Mouse (Mus musculus) right cerebral cortex, adult 2 months (tissue): ENCODE measurements around the gene Klhl36.
A peak's percentile ranks its signal among the peaks of the same experiment; 100 is the strongest.

ENCODE experiments used
- DNase-seq, 2 experiments: peaks; one replicate each; pipeline ENCODE4 v3.0.0; 2021 to 2022; ENCODE audit warnings: low spot score in 2 of 2

Gene Klhl36

DNA sequence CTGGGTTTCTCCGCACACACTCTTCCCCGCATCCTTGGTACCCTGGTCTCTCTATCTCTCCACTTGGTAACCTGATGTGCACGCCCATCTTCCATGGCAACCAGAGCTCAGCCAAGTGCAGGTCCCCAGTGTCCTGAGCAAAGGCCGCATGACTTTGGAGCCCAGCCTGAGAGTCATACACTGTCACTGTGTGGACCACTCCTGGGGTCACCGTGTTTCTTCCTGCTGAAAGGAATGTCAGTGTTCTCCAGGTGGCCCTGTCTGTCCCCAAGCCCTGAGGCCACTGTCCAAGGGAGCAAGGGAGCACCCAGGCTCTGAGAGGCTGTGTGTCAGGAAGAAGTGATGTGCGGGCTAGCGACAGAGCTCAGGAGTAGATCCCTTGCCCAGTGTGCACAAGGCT is 21.2 kb downstream of the Klhl36 start:
- no peak for DNase-seq

DNA sequence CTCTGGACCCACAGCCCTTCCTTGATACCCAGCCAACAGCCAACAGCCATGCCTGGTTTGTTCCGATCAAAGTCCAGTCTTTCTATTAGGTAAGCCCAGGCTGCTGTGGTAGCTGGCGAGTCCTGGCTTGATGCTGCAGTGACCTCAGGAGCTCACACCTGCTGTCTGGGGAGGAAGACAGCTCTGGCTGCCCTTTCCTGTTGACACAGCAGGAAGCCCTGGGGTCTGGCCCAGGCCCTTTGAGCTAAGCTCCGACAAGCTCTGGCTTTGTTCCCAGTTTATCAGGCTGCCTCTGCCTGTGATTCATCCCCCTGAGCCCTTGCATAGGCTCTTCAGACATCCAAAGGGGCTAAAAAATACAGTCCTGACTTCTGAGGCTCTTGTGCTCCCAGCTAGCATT is 23.5 kb downstream of the Klhl36 start:
- no peak for DNase-seq

DNA sequence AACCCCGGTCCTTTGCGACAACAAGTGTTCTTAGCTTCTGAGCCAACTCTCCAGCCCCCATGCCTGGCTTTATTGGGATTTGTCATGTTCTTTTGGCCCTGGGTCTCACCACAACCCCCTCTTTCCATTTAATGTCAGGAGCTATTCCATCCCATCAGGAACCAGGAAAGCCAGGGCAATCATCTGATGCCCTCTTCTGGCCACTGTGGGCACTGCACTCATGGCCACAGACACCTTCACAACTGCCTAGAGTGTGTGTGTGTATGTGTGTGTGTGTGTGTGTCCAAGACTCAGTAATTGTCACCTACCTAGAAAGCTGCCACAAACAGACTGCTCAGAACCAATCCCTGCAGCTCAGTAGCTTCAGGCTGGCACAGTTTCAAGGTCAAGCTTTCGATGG is 25.1 kb downstream of the Klhl36 start:
- DNase-seq, result peak in 1 of 2 experiments; percentile 13

DNA sequence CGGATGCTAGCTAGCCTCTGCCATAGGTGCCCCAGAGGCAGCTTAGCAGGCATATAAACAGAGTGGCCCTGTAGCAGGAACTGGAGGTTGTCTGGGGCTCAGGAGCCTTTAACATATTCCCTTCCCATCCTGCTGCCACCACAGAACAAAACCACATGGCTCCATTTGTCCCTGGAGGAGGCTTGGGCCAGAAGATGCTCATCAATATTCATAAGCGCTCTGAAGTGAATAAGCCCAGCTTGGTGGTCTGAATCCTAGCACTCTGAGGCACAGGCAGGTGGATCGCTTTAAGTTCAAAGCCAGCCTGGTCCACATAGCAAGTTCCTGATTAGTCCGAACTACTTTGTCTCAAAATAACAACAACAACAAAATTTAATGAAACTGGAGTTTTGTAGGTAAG is 25.9 kb downstream of the Klhl36 start:
- no peak for DNase-seq

DNA sequence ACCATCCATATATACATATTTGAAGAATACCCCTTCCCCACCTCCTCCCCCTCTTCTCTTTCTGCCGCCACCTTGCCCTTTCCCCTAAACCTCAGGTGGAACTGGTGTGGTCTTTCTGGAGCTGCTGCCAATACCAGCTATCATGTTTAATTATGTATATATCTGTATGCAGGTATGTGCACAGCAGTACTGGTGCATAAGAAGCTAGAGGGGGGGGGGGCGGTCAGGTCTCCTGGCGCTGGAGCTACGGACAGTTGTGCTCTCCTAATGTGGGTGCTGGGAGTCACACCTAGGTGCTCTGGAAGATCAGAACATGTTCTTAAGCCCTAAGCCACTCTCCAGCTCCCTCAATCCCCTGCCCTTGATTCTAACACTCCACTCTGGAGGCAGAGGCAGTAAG is 35.0 kb downstream of the Klhl36 start:
- no peak for DNase-seq

DNA sequence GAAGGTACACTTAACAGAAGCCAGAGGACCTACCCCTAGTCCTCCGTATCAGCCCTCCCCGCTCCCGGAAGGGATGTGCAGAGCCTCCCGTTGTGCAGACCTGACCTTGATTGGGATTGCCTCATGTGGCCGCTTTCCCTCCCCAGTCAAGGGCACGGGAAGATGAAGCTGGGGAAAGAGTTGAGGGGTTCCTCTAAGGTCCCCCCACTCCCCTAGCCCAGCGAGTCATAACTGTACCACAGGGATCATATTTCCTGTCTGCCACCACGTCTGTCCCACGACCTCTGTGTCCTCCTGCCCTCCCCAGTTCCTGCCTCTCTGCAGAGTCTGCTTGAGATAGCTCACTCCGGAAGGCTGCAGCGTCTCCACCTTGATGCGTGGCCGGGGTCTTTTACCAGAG is 35.9 kb downstream of the Klhl36 start:
- no peak for DNase-seq

DNA sequence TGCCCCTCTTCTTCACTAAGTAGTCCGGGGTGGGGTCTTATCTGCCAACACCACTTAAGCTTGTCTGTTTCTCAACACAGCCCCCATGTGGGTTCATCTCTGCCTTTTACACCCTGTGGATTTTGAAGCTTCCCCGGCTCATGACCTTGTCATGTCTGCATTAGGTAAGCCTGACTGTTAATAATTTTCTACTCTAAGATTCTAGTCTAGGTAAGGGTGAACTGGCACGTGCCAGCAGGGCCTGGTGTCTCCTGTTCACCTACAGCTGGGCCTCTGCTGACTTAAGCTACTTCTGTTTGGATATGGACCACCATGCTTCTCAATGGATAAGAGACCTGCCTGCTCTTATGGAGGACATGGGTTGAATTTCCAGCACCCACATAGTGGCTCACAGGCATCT is 39.3 kb downstream of the Klhl36 start:
- no peak for DNase-seq

DNA sequence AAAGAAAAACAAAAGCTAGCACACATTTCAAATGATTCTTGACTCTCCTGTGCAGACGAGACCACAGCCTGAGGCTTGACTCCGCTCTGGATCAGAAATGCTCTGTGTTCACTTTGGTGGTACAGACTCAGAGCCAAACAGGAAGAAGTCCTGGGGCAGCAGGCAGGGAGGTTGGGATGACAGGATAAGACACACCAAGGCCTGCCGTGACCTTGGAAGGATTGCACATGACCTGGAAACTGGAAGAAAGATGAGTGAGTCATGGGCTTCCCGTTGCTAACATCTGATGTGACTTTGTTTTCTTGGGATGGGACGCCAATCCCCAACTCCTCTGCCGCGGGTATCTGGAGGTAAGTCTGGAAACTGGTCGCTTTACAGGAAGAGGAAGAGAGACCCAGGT is 39.9 kb downstream of the Klhl36 start:
- DNase-seq, result no peak

DNA sequence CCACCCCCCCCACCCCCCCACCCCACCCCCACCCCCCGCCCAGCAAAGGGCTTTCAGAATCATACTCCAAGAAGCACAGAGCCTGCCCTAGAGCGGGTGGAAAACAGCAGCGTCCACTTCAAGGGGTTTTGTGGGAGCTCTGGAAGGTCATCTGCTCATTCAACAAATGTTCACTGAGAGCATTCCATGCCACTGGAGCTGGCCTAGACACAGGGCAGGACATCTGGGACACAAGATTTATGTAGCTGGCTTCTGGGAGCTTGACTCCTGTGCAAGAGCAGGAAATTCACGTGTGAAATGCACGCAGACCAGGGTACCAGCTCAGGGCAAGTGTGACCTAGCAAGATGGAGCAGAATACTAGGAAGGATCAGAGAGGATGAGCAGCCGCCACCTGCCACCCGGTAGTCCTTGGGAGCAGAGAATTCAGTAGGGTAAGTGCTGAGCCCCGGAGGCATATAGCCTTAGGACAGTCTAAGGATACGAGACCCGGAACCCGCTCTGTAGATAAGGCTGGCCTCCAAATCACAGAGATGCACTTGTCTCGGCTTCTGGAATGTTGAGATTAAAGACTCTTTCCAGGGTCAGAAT is 42.4 kb downstream of the Klhl36 start:
- no peak for DNase-seq

DNA sequence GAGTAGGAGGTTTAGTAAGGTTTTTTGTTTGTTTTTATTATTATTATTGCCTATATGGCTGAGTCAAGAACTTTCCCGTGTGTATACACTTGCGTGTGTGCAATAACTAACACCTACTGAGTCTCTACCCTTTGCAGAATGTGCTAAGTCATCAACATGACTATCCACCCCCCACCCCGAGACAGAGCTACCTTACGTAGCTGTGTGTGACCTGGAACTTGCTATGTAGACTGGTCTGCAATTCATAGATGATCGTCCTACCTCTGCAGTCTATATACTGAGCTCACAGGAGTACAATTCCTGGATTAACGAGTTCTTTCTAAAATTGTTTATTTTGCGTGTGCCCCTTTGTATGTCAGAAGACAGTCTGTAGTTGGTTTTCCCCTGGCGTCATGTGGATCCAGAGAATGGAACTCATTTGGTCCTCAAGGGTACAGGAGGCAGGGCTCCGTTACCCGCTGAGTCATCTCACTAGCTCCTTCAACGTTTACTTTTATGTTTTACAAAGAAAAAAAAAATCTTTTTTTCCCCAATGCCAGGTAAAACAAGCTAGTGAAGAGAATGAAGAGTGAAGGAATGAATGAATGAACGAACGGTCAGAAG is 48.0 kb downstream of the Klhl36 start, which contains the start of gene Usp10:
TSS of gene Usp10 (plus strand) at position 417 of the 603 bp plus-strand sequence.
- DNase-seq, result peak; percentile 25 to 27

DNA sequence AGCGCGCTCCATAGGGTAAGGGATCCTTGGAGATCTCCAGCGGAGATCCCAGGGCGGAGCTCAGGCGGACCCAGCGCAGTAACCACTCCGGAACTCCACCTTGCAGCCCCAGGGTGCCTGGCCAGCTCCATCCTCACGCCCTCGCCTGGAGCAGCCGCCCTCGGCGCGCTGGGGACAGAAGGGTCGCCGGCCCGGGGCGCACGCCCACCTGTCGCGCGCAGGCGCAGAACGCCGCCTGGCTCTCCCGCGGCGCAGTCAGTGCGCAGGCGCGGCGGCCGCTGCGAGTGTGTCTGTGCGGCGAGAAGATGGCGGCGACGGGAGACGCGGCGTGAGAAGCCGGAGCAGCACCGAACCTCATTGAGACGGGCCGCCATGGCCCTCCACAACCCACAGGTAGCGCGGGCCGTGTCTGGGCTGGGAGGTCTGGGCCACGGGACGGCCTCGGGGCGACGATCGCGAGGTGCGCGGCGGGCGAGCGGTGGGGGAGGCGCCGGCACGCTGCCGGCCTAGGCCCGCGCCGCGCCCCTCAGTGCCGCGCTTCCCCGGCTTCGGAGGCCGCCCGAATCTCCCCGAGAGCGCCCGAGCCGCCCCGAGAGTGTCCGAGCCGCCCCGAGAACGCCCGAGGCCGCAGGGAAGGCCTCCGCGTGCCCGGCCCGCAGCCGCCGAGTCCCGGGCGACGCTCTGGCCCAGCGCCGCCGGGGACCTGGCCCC is 48.6 kb downstream of the Klhl36 start, which contains the start of gene Gm20388:
TSS of gene Gm20388 (plus strand) at position 295 of the 711 bp plus-strand sequence.
- peak; percentile 89 to 94 for DNase-seq

DNA sequence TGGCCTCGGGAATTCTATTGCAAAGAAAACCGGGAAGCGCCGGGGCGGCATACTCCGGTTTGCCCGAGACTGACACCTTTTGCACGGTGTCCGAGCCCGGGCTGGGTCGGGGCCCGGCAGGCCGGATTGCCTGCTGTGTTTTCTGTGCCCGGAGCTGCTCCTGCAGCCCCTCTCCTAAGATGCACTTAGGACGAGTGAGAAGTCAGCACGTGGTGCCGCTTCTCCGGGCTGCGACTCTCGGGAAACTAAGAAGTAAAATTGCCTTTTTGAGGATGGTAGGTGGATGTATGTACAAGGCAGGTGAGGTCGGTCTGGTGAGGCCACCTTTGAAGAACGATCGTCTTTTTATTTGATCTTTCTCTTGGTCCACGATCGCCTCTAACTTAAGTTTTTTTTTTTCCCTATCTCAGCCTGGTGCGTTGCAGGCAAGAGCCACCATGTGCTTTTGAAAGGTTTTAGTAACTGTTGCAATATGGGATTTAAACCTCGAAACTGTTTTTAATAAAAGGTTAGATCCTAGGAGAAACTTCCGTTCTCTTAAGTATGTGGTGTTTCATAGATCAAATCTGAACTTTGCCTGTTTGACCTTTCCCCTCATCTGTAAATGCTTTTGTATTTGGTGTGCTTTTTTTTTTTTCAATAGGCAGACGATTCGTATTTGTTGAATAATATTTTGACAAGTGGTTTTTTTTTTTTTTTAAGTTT is 49.3 kb downstream of the Klhl36 start:
- no peak for DNase-seq

DNA sequence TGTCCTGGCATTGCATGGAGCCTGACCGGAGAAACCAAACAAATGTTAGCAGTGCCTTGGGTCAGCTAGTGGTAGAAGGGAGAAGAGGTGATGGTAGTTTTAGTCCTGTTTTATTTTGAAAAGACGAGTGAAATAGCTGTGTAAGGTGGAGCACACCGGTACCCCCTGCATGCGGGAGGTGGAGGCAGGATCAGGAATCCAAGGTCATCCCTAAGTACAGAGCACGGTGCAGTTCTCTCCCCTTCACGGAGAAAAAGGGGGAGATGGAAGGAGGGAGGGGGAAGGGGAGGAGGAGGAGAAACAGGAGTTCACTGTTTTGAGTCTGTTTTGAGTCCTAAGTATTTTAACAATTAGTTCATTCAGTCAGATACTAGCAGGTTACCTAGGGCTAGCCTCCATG is 50.6 kb downstream of the Klhl36 start:
- DNase-seq, result no peak

DNA sequence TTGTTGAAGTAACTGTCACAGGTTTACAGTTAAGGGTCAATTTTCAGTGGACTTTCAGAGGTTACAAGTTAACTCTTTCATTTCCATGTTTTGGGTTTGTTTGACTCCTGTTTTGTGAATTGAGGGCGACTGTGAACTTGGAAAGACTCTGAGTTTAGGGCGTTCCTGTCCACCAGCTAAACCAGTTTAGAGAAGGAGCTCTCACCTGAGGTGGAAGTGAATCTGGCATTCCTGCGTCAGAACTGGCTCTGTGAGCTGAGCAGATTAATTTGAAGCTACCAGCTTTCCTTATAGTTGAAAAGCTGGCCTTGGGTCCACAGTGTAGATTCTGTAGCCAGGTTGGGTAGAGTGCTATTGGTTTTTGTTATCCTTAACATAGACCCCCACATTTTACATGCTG is 51.1 kb downstream of the Klhl36 start:
- DNase-seq, result no peak

DNA sequence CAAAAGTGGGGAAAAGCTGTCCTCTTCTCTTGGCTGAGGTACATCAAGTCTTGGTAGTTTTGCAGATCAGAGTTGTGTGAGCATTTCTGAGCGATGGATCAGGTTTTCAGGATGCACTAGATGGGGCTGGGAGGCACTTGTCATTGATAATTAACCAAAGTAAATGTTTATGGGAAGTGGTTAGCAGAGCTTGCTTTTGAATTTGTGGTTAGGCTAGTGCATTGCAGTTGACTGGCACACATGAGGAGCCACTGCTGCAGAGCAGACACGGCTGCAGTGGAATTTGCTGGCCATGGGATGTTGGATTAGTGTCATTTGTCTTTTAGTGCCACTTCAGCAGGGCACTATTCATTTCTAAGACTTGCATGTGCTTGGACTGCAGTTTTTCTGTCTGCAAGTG is 52.1 kb downstream of the Klhl36 start:
- no peak for DNase-seq

DNA sequence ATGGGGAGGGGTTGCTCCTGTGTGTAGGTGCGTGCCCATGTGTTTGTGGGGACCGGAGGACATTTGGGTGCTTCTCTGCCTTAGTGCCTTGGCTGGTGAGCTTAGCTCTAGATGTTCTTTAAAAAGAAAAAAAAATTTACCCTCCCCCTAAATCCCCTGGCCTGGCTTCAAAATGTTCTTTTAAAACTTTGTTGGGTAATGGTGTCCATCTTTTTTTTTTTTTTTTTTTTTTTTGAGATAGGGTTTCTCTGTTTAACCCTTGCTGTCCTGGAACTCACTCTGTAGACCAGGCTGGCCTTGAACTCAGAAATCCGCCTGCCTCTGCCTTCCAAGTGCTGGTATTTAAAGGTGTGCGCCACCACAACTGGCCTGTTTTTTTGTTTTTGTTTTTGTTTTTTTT is 53.2 kb downstream of the Klhl36 start:
- DNase-seq, result no peak

DNA sequence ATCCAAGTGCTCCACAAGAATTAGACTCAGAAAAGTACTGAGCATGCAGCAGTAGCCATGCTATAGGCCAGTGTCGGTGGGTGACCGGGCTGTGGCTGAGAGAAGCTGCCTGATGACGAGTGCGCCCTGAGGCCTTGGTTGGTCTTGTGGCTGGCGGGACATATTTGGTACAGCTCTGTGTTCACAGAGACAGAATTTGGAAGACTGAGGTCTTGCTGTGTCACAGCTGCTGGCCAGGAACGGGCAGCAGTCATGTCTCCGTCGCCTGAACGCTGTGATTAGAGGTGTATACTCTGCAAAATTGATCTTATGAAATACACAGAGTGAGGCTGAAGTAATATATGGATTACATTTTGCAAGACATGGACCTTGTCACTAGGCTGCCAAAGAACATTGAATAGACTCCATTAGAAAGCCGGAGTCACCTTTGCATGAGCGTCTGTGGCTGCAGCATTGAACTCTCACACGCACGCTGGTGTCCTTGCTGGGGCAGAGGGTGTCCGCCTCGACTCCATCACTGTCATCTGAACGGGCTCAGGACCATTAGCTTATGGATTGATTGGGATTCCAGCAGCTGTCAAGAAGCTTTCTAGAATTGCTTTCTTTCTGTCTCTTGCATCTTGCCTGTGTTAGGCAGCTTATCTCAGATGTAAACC is 54.3 kb downstream of the Klhl36 start:
- DNase-seq, result no peak

DNA sequence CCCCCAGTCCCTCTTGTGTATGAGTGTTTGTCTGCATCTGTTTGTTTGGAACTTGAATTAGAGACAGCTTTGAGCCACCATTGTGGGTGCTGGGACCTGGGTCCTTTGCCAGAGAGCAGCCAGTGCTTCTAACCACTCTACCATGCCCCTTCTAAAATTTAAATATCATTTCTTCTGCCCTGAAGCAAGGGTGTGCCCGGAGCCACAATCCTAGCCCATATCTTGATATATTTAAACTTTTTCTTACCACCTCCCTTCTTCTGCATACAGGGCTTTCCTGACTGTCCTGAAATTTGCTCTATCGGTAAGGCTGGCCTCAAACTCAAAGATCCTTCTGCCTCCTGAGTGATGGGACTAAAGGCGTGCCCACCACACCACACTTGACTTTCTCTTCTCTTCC is 55.3 kb downstream of the Klhl36 start:
- no peak for DNase-seq

DNA sequence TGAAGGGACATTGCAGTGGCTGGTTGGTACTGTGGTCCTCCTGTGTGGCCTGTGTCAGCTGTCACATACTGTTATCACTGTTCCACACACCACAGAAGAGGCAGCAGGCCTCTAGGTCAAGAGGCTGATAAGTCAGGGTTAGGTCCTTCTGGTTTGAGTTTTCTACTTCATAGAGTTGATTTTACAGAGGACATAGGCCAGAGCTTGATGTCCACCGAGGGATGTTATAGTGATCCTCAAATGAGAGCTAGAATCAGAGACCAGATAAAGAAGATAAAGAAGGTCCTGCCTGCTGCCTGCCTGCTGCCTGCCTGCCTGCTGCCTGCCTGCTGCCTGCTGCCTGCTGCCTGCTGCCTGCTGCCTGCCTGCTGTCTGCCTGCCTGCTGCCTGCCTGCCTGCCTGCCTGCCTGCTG is 56.1 kb downstream of the Klhl36 start:
- no peak for DNase-seq

DNA sequence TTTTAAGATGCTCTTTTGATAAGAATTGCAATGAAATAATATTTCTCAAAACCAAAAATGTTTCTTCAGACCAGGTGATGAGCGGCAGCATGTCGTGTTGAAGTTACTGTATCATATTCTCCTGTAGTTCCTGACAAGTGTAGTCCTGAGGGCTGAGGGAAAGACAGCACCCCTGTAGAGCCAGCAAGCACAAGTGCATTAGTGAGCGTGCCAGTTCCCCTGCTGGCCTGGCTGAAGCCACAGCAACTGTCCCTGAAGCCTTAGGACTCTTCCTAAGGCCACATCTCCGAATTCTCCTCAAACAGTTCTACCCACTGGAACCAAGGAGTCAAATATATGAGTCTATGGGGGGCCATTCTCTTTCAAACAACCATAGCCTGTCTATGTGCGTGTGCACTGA is 61.2 kb downstream of the Klhl36 start:
- no peak for DNase-seq

DNA sequence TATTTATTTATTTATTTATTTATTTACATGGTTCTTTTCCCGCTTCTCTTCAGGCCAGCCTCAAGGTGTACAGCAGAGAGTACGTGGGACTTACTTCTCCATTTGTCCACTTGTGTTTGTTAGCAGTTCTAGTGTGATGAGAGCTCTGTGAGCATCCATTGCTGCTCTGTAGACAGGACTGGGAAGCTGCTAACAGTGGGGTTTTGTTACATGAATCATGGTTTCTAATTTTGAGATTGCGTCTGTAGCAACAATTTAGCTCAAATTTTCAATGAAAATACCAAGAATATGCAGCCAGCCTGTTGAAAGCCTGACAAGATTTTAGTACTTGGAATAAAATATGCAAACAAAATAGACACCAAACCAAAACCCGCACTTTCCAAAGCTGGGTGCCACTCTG is 63.4 kb downstream of the Klhl36 start:
- DNase-seq, result no peak

DNA sequence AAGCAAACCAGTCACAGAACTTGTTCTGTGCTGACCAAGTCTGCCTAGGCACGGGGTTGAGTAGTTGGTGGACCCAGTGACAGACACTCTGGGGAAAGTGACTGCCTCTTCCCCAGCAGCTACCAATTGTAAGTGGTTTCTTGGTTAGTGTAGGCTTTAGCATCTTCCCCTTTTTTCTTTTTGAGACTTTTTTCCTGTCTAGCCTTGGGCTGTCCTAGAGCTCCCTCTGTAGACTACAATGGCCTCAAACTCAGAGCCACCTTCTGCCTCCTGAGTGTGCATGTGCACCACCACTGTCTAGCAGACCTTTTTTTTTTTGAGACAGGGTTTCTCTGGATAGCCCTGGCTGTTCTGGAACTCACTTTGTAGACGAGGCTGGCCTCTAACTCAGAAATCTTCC is 64.4 kb downstream of the Klhl36 start:
- DNase-seq, result no peak
